Mouse (Mus musculus): ENCODE results near the gene Gm21973.
A peak's percentile ranks its signal among the peaks of the same experiment; 100 is the strongest.

The Gm21973 gene

GRCm38 (mm10) chr15:10325080-10325479 is at the start of gene Gm21973:
TSS of gene Gm21973 (plus strand) at chr15:10325380.
- no peak for DNase-seq (ENCODE audit: low spot score in 2 of 2)

GRCm38 (mm10) chr15:10276386-10276785 is 48.8 kb upstream of the Gm21973 start:
- no peak for DNase-seq (ENCODE audit: low spot score in 2 of 2)

GRCm38 (mm10) chr15:10277461-10277860 is 47.7 kb upstream of the Gm21973 start:
- DNase-seq (ENCODE audit: low spot score in 2 of 2): no peak

- no peak for DNase-seq (ENCODE audit: low spot score in 2 of 2)
Observed at GRCm38 (mm10) chr15:10281546-10281945, 43.6 kb upstream of the Gm21973 start.

GRCm38 (mm10) chr15:10283661-10284060 is 41.5 kb upstream of the Gm21973 start:
- DNase-seq (ENCODE audit: low spot score in 2 of 2): no peak

GRCm38 (mm10) chr15:10296570-10296969 is 28.6 kb upstream of the Gm21973 start:
- DNase-seq (ENCODE audit: low spot score in 2 of 2): no peak

GRCm38 (mm10) chr15:10298058-10298457 is 27.1 kb upstream of the Gm21973 start:
- no peak for DNase-seq (ENCODE audit: low spot score in 2 of 2)

GRCm38 (mm10) chr15:10299467-10299866 is 25.7 kb upstream of the Gm21973 start:
- DNase-seq (ENCODE audit: low spot score in 2 of 2): no peak

- DNase-seq (ENCODE audit: low spot score in 2 of 2): peak in 1 of 2 experiments; percentile 2
Observed at GRCm38 (mm10) chr15:10306461-10306860, 18.7 kb upstream of the Gm21973 start.

- DNase-seq (ENCODE audit: low spot score in 2 of 2): no peak
Observed at GRCm38 (mm10) chr15:10311826-10312225, 13.4 kb upstream of the Gm21973 start.

- DNase-seq (ENCODE audit: low spot score in 2 of 2): peak; percentile 74 to 77
Observed at GRCm38 (mm10) chr15:10313522-10314455, 11.4 kb upstream of the Gm21973 start.

GRCm38 (mm10) chr15:10330626-10331025 is 5.4 kb downstream of the Gm21973 start:
- no peak for DNase-seq (ENCODE audit: low spot score in 2 of 2)

- DNase-seq (ENCODE audit: low spot score in 2 of 2): no peak
Observed at GRCm38 (mm10) chr15:10332566-10332965, 7.4 kb downstream of the Gm21973 start.

GRCm38 (mm10) chr15:10338606-10339005 is 13.4 kb downstream of the Gm21973 start:
- no peak for DNase-seq (ENCODE audit: low spot score in 2 of 2)

- DNase-seq (ENCODE audit: low spot score in 2 of 2): no peak
Observed at GRCm38 (mm10) chr15:10347044-10347443, 21.9 kb downstream of the Gm21973 start.

GRCm38 (mm10) chr15:10358039-10358948 is 33.1 kb downstream of the Gm21973 start, which contains the start of gene Agxt2:
TSS of gene Agxt2 (plus strand) at chr15:10358532.
- no peak for DNase-seq (ENCODE audit: low spot score in 2 of 2)

GRCm38 (mm10) chr15:10366331-10366730 is 41.2 kb downstream of the Gm21973 start:
- no peak for DNase-seq (ENCODE audit: low spot score in 2 of 2)

GRCm38 (mm10) chr15:10375404-10375803 is 50.2 kb downstream of the Gm21973 start:
- no peak for DNase-seq (ENCODE audit: low spot score in 2 of 2)

- peak; percentile 13 to 17 for DNase-seq (ENCODE audit: low spot score in 2 of 2)
Observed at GRCm38 (mm10) chr15:10378338-10378959, 53.3 kb downstream of the Gm21973 start.

GRCm38 (mm10) chr15:10379757-10380458 is 54.7 kb downstream of the Gm21973 start:
- no peak for DNase-seq (ENCODE audit: low spot score in 2 of 2)

GRCm38 (mm10) chr15:10387263-10387662 is 62.1 kb downstream of the Gm21973 start:
- no peak for DNase-seq (ENCODE audit: low spot score in 2 of 2)
